Mouse (Mus musculus): ENCODE results near the gene Trappc10.

Trappc10 gene

GRCm38 (mm10) chr10:78255646-78256059, 11.2 kb upstream of the Trappc10 start:
- DNase-seq = no peak

GRCm38 (mm10) chr10:78247206-78247605, 2.8 kb upstream of the Trappc10 start:
- DNase-seq = no peak

- DNase-seq = no peak
These were observed 2.3 kb upstream of the Trappc10 start for GRCm38 (mm10) chr10:78246725-78247124.

- no peak for DNase-seq
These were observed 745 bp upstream of the Trappc10 start for GRCm38 (mm10) chr10:78245225-78245547.

GRCm38 (mm10) chr10:78244058-78244437, 393 bp downstream of the Trappc10 start:
- DNase-seq = peak; percentile 31

GRCm38 (mm10) chr10:78238926-78239325, 5.5 kb downstream of the Trappc10 start:
- DNase-seq = no peak

- DNase-seq = peak; percentile 62
These were observed 6.1 kb downstream of the Trappc10 start for GRCm38 (mm10) chr10:78238297-78238696.

- DNase-seq = no peak
These were observed 6.6 kb downstream of the Trappc10 start for GRCm38 (mm10) chr10:78237809-78238208.

- DNase-seq = peak; percentile 29
These were observed 7.4 kb downstream of the Trappc10 start for GRCm38 (mm10) chr10:78236885-78237629.

- no peak for DNase-seq
These were observed 10.7 kb downstream of the Trappc10 start for GRCm38 (mm10) chr10:78233756-78234155.

GRCm38 (mm10) chr10:78233161-78233560, 11.3 kb downstream of the Trappc10 start:
- DNase-seq = no peak

GRCm38 (mm10) chr10:78232301-78232980, 12.0 kb downstream of the Trappc10 start:
- peak; percentile 31 for DNase-seq

GRCm38 (mm10) chr10:78228560-78228928, 15.9 kb downstream of the Trappc10 start:
- DNase-seq = no peak

- no peak for DNase-seq
These were observed 16.4 kb downstream of the Trappc10 start for GRCm38 (mm10) chr10:78227875-78228559.

GRCm38 (mm10) chr10:78224136-78224535, 20.3 kb downstream of the Trappc10 start:
- DNase-seq = no peak

GRCm38 (mm10) chr10:78222908-78223307, 21.5 kb downstream of the Trappc10 start:
- no peak for DNase-seq

- peak; percentile 44 for DNase-seq
These were observed 23.1 kb downstream of the Trappc10 start for GRCm38 (mm10) chr10:78221315-78221714.

GRCm38 (mm10) chr10:78219528-78219927, 24.9 kb downstream of the Trappc10 start:
- DNase-seq = peak; percentile 34

- DNase-seq = peak; percentile 36
These were observed 25.9 kb downstream of the Trappc10 start for GRCm38 (mm10) chr10:78218576-78218975.

- no peak for DNase-seq
These were observed 27.9 kb downstream of the Trappc10 start for GRCm38 (mm10) chr10:78216376-78217083.

GRCm38 (mm10) chr10:78214371-78214770, 30.1 kb downstream of the Trappc10 start:
- peak; percentile 62 for DNase-seq

GRCm38 (mm10) chr10:78211311-78211710, 33.1 kb downstream of the Trappc10 start:
- no peak for DNase-seq

- DNase-seq = no peak
These were observed 43.3 kb downstream of the Trappc10 start for GRCm38 (mm10) chr10:78201182-78201581.
